Mouse (Mus musculus) adrenal gland, postnatal 36 days (tissue): ENCODE data around the gene Tex19.2. TPM values are rescaled to one million over a fixed set of nuclear protein-coding genes. Genes with fewer than 3 reads are reported as not detected.

Experiments
- DNase-seq, 2 experiments: peaks; one replicate each; pipeline ENCODE4 v3.0.0; 2021; ENCODE audit warnings: mixed read lengths in 1 of 2
- long read RNA-seq, 2 experiments: library from polyadenylated mRNA; stranded (forward); transcript quantifications; one replicate each; pipeline ENCODE4 v2.0.0; 2021; ENCODE audit warnings: borderline sequencing depth in 2 of 2
- total RNA-seq, 2 experiments: library from RNA; stranded (reverse); gene quantifications; 2 replicates each; pipeline ENCODE4 v1.2.3; 2021

Gene Tex19.2
- not detected for total RNA-seq
- long read RNA-seq, experiment 1: 0 reads
- long read RNA-seq, experiment 2: 0 reads

GRCm38 (mm10) chr11:121118577-121118976, at the start of gene Tex19.2:
Gene Tex19.2 (minus strand): TSS chr11:121118677.
- DNase-seq: no peak

GRCm38 (mm10) chr11:121163751-121164150, 45.3 kb upstream of the Tex19.2 start:
- no peak for DNase-seq

GRCm38 (mm10) chr11:121160636-121161346, 42.3 kb upstream of the Tex19.2 start:
- no peak for DNase-seq

GRCm38 (mm10) chr11:121159971-121160370, 41.5 kb upstream of the Tex19.2 start, which contains the start of gene Uts2r:
Gene Uts2r (plus strand): TSS chr11:121160271.
- DNase-seq: no peak

- peak; percentile 30 to 42 for DNase-seq
Observed at GRCm38 (mm10) chr11:121156411-121156891, 38.0 kb upstream of the Tex19.2 start.

GRCm38 (mm10) chr11:121154203-121154602, 35.7 kb upstream of the Tex19.2 start:
- DNase-seq: no peak

GRCm38 (mm10) chr11:121148193-121148592, 29.7 kb upstream of the Tex19.2 start:
- DNase-seq: no peak

GRCm38 (mm10) chr11:121145865-121146264, 27.4 kb upstream of the Tex19.2 start, which contains the start of gene Tex19.1:
Gene Tex19.1 (plus strand): TSS chr11:121146143.
- DNase-seq: no peak

GRCm38 (mm10) chr11:121143325-121144015, 25.0 kb upstream of the Tex19.2 start:
- DNase-seq: peak; percentile 15 to 16

GRCm38 (mm10) chr11:121138732-121139131, 20.3 kb upstream of the Tex19.2 start:
- peak in 1 of 2 experiments; percentile 43 for DNase-seq

GRCm38 (mm10) chr11:121137682-121138081, 19.2 kb upstream of the Tex19.2 start:
- no peak for DNase-seq

GRCm38 (mm10) chr11:121134600-121134999, 16.1 kb upstream of the Tex19.2 start:
- DNase-seq: no peak

GRCm38 (mm10) chr11:121129616-121130015, 11.1 kb upstream of the Tex19.2 start:
- no peak for DNase-seq

- no peak for DNase-seq
Observed at GRCm38 (mm10) chr11:121127441-121127840, 9.0 kb upstream of the Tex19.2 start.

- DNase-seq: peak in 1 of 2 experiments; percentile 35
Observed at GRCm38 (mm10) chr11:121126395-121126794, 7.9 kb upstream of the Tex19.2 start.

GRCm38 (mm10) chr11:121125522-121126172, 7.2 kb upstream of the Tex19.2 start:
- no peak for DNase-seq

GRCm38 (mm10) chr11:121123438-121123837, 5.0 kb upstream of the Tex19.2 start:
- DNase-seq: no peak

GRCm38 (mm10) chr11:121122024-121122670, 3.7 kb upstream of the Tex19.2 start:
- DNase-seq: no peak

- DNase-seq: peak in 1 of 2 experiments; percentile 46
Observed at GRCm38 (mm10) chr11:121121151-121121550, 2.7 kb upstream of the Tex19.2 start.

GRCm38 (mm10) chr11:121118106-121118505, 371 bp downstream of the Tex19.2 start:
- DNase-seq: no peak

- peak; percentile 82 to 87 for DNase-seq
Observed at GRCm38 (mm10) chr11:121112091-121112775, 6.2 kb downstream of the Tex19.2 start.
